Mouse (Mus musculus): ENCODE measurements at regions not wholly inside any gene's neighbourhood (a gene's known extent, or its start where the extent isn't known, plus 50 kb on each side); places are given as distances from the start of the nearest gene placed in this dataset.

DNA sequence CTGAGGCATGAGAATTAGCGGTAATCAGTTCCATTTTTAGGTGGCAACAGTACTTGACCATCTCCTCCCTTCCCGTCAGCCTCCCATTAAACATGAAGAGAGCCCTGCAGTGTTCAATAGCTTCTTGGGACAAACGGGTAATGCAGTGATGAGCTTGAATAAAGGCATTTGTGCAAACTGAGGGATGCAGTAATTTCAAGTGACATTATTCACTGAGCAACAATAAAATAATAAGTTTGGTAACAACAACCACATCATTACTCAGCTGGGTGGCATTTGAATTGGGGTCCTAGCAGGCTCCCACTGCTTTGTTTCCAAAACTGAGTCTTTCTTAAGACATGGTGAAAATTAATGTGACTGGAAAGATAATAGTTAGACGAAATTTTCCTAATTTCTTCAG lies 315.2 kb upstream of the C030005K15Rik start:
- no peak for TF ChIP-seq CTCF (IDR thresholded peaks at IDR 0.05)
- ATAC-seq: no peak
- no peak for DNase-seq (ENCODE audit: low read depth, low spot score)
- in situ Hi-C loops (cut with MboI; ENCODE audit: low pct_unique_long_range_greater_than_20kb): no loop called here
- H3K27me3 ChIP-seq: no peaks in the 10 kb centered on the region
- ChIA-PET POLR2A (no interaction called here), CTCF (no interaction called here)

DNA sequence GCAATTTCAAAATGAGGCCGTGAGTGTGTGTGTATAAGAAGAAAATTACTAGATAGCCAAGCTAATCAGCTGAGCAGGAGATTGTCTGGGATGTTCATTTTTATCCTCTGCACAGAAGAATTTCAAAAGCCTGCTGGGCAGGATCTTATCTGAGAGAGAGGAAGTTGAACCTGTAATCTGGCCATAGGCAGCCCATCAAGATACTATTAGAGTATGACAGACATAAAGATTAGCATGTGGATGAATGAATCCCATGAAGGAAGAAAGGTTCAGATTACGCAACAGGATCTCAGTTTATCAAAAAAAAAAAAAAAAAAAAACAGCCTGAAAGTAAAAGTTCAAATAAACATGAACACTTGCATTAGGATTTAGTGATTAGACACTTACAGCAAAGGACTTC lies 317.3 kb upstream of the C030005K15Rik start:
- ChIA-PET CTCF (interaction anchor here (1.4 kb wide), 1 partner anchor 9 kb away, joined by 4 read pairs; no protein-coding TSS in a partner anchor), POLR2A (no interaction called here)
- in situ Hi-C loops (cut with MboI; ENCODE audit: low pct_unique_long_range_greater_than_20kb): no loop called here
- no peak for TF ChIP-seq CTCF (IDR thresholded peaks at IDR 0.05)
- no peak for ATAC-seq
- DNase-seq (ENCODE audit: low read depth, low spot score): no peak
- H3K27me3 ChIP-seq: no peaks in the 10 kb centered on the region

DNA sequence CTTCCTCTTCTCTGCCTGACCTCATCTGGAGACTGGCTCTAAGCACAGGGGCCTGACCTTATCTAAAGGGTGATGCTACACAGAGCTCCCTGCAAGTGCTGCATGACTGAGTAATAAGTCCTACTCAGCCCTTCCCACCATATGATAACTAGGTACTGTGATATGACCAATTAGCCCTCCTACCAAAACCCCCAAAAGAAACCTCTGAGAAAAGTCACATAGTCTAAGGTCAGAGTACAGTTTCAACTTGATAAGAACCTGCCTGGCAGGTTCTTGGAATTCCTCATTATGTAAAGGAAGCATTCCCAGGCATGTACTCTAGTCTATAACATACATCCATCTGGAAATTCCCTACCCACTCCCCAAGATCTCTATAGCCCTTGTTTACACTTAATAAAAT lies 318.0 kb upstream of the C030005K15Rik start:
- no peaks in the 10 kb centered on the region for H3K27me3 ChIP-seq
- in situ Hi-C loops (cut with MboI; ENCODE audit: low pct_unique_long_range_greater_than_20kb): no loop called here
- CTCF ChIA-PET: interaction anchor here (0.7 kb wide), 1 partner anchor 13 kb away, joined by 4 read pairs; no protein-coding TSS in a partner anchor
- POLR2A ChIA-PET: no interaction called here
- ATAC-seq (no peak), DNase-seq (ENCODE audit: low read depth, low spot score) (no peak)
- TF ChIP-seq CTCF (IDR thresholded peaks at IDR 0.05): no peak

DNA sequence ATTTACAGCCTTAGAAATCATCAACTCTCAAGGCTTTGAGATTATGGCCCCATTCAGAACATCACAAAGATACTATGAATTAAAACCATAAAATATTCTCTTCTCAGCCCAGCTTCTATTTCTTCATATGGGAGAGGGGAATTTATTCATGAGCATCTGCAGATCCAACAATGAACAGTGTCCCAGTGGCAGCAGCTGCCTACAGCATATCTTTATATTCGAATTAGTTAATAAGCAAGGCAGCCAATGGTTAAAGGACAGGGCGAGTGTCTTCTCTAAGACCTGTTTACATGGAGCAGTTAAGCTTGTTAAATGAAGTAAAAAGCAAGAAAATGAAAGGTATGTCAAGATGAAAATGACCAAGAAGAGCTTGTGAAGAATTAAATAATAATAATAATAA lies 346.9 kb upstream of the C030005K15Rik start:
- ATAC-seq (no peak), DNase-seq (ENCODE audit: low read depth, low spot score) (no peak)
- in situ Hi-C loops (cut with MboI; ENCODE audit: low pct_unique_long_range_greater_than_20kb): no loop called here
- ChIA-PET POLR2A (no interaction called here), CTCF (interaction anchor here (1.1 to 1.2 kb wide), 2 partner anchors 9 to 15 kb away, joined by 3 read pairs; no protein-coding TSS in a partner anchor)
- no peak for TF ChIP-seq CTCF (IDR thresholded peaks at IDR 0.05)
- no peaks in the 10 kb centered on the region for H3K27me3 ChIP-seq

DNA sequence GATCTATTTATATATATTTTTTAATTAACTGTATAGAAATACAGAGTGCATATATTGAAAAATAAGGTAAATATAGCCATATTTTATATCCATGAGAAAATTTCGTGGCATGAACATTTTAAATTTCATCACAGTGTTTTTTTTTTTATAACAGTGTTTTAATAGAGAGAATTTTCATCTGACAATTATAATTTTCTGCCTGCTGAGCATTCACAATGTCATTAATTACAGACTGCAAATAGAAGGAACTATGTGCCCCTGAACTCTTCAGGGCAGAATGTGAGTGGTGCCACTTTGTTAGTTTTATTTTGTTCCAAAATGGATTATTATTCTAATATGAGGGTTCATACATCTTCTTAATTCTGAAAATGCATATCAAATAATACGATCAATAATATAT lies 358.3 kb upstream of the C030005K15Rik start:
- ChIA-PET POLR2A (no interaction called here), CTCF (no interaction called here)
- no peak for TF ChIP-seq CTCF (IDR thresholded peaks at IDR 0.05)
- DNase-seq (ENCODE audit: low read depth, low spot score) (no peak), ATAC-seq (no peak)
- H3K27me3 ChIP-seq: no peaks in the 10 kb centered on the region
- in situ Hi-C loops (cut with MboI; ENCODE audit: low pct_unique_long_range_greater_than_20kb): no loop called here

DNA sequence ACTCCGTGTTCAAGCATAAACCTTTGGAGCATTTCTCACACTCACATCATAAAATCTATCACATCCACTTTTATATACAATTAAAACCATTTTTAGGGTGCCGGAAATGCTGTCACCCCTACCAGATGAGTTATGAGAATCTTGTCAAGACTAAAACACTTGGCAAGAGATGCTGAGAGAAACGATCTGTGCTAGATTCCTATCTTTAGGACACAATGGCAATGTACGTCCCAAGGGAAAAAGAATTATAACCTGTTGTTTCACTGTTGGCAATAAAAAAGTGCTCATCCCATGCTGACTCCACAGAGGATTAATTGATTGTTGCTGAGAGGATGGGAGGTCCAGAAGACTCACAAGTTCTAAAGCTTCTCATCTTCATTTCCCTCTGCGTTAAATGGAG lies 389.7 kb upstream of the C030005K15Rik start:
- no peaks in the 10 kb centered on the region for H3K27me3 ChIP-seq
- TF ChIP-seq CTCF (IDR thresholded peaks at IDR 0.05): no peak
- in situ Hi-C loops (cut with MboI; ENCODE audit: low pct_unique_long_range_greater_than_20kb): no loop called here
- ChIA-PET POLR2A (no interaction called here), CTCF (no interaction called here)
- ATAC-seq (no peak), DNase-seq (ENCODE audit: low read depth, low spot score) (no peak)

DNA sequence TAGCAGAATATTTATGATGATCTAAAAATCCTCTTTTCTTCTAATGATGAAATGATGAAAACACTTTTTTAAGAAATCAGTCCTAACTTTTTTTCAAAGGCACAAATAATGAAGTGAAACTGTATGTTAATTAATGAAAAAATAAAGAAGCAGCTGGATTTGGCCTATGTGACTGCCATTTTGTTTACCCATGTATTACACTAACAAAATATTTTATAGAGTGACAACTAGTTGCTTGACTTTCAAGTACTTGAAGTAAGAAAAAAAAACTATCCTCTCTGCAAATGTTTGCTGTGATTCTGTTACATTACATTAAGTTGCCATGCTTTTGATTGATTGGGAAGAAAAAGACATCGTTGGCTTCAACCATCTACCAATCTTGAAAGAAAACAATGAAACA lies 399.2 kb upstream of the C030005K15Rik start:
- DNase-seq (ENCODE audit: low read depth, low spot score): no peak
- TF ChIP-seq CTCF (IDR thresholded peaks at IDR 0.05): no peak
- no peaks in the 10 kb centered on the region for H3K27me3 ChIP-seq
- in situ Hi-C loops (cut with MboI; ENCODE audit: low pct_unique_long_range_greater_than_20kb): no loop called here
- CTCF ChIA-PET: no interaction called here
- ATAC-seq: no peak
- POLR2A ChIA-PET: no interaction called here

DNA sequence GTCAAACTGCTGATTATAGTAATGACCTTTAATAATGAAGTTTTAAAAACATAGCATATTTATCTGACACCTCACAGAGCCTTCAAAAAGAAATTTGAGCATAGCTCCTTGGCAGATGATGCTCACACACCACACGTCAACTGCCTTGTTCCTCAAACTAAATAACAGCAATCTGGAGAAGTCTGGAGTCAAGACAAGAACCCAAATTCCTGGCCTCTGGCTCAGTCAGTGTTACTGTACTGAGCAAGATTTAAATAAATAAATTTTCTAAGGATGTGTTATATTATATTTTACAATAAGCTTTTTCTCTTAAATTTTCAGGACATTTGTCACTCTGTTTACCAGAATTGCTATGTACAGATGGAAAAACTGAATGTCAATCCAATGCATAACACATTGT lies 408.5 kb upstream of the C030005K15Rik start:
- no peaks in the 10 kb centered on the region for H3K27me3 ChIP-seq
- in situ Hi-C loops (cut with MboI; ENCODE audit: low pct_unique_long_range_greater_than_20kb): no loop called here
- no peak for TF ChIP-seq CTCF (IDR thresholded peaks at IDR 0.05)
- DNase-seq (ENCODE audit: low read depth, low spot score) (no peak), ATAC-seq (no peak)
- POLR2A ChIA-PET: no interaction called here
- CTCF ChIA-PET: no interaction called here

DNA sequence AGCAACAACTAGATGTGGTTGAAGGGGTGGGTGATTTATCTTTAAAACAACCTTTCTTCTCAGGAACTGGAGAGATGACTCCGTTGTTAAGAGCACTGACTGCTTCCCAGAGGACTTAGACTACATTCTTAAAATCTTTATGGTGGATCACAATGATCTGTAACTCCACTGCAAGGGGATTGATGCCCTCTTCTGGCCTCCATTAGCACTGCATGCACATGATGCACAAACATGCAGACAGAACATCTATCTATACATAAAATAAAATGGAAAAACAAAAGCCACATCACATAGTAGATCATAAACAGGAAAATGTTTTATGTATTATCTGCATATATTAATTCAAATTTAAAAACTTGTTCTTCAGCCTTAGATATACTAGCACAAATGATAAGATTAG lies 419.2 kb upstream of the C030005K15Rik start:
- in situ Hi-C loops (cut with MboI; ENCODE audit: low pct_unique_long_range_greater_than_20kb): no loop called here
- POLR2A ChIA-PET: no interaction called here
- H3K27me3 ChIP-seq: no peaks in the 10 kb centered on the region
- TF ChIP-seq CTCF (IDR thresholded peaks at IDR 0.05): peak; percentile 45
- CTCF ChIA-PET: no interaction called here
- ATAC-seq (no peak), DNase-seq (ENCODE audit: low read depth, low spot score) (no peak)

DNA sequence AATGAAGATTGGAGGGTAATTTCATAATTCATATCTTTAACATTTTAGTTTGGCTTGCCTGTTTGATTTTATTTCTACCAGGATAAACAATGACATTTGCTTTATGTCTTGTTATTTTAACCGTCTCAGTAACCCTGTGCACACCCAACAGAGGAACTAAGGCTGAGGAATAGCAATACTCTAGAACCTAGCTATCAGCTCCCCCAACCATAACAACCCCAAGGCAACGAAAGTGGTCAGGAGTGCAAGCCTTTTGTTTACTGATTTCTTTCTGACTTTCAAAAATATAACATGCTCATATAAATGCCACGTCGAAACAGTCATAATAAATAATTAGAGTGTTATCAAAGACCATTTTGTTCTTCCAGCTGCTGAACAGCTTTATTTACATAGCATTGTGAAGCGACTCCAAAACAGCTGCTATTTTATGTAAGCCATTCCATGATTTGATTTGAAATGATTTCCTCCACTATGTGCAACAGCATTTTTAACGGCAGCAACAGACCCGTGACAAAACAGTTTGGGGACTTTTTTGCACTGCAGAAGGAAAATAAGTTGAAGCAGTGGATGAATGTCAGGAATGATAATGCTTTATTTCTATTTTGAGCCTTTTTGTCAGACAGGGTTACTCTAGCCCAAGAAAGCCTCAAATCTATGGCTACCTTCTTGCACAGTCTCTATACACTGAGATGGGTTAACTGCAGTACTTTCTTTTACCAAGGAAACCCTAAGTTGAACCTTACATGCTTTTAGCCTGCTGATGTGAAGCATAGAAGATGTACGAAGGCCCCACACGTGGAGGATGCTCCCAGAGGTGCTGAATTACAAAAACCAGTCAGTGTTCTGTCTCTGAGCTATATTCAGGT lies 420.7 kb upstream of the C030005K15Rik start:
- TF ChIP-seq CTCF (IDR thresholded peaks at IDR 0.05): no peak
- DNase-seq (ENCODE audit: low read depth, low spot score) (no peak), ATAC-seq (no peak)
- ChIA-PET POLR2A (no interaction called here), CTCF (no interaction called here)
- in situ Hi-C loops (cut with MboI; ENCODE audit: low pct_unique_long_range_greater_than_20kb): no loop called here
- H3K27me3 ChIP-seq: no peaks in the 10 kb centered on the region

DNA sequence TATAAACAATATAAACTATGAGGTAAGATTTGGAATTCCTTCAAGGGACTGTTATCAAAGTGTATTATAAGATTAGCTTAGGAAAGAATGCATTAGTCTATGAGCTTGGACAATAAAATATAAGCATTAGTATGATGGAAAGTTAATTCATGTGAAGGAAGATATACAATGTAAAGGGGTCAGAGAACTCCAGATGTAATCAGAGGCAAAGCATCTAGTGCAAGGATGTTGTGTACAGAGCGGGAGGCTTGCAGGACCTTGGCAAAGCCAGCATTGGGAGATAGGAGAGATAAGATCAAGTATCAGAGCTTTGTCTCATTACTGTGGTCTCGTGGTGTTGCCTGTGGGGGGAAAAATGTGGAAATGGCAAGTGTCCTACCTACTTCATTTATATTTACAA lies 429.4 kb upstream of the C030005K15Rik start:
- ChIA-PET CTCF (no interaction called here), POLR2A (no interaction called here)
- in situ Hi-C loops (cut with MboI; ENCODE audit: low pct_unique_long_range_greater_than_20kb): no loop called here
- no peaks in the 10 kb centered on the region for H3K27me3 ChIP-seq
- no peak for TF ChIP-seq CTCF (IDR thresholded peaks at IDR 0.05)
- ATAC-seq (no peak), DNase-seq (ENCODE audit: low read depth, low spot score) (no peak)

DNA sequence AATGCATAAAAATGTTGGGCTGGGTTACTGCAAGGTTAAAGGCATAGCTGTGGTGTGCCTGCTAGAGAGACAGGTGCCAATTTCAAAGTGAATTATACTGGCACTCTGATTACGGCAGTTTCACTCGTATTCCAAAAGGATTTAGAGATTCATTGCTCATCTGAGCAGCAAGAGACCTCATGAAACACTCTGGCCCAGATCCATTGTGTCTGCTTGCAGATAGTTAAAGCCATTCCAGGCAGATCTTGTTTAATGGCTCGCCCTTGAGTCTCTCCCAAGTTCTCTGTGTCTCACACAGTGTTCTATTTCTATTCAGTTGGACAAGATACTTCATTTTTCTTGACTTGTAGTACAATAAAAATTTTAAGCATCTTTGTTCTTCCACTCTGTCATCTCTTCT lies 459.1 kb upstream of the C030005K15Rik start:
- POLR2A ChIA-PET: no interaction called here
- in situ Hi-C loops (cut with MboI; ENCODE audit: low pct_unique_long_range_greater_than_20kb): no loop called here
- peaks cover 3% of the 10 kb centered on the region for H3K27me3 ChIP-seq
- CTCF ChIA-PET: no interaction called here
- ATAC-seq (no peak), DNase-seq (ENCODE audit: low read depth, low spot score) (no peak)
- no peak for TF ChIP-seq CTCF (IDR thresholded peaks at IDR 0.05)
